Mouse (Mus musculus) midbrain, embryonic 14.5 days (tissue): Measurements from ENCODE around the gene Mcm3ap. TPM values are rescaled to one million over a fixed set of nuclear protein-coding genes. Genes with fewer than 3 reads are reported as not detected.

Experiments
- ATAC-seq: fragments of 200-750 bp; cut with Nextera tagmentation; 2 replicates; pipeline ENCODE4 v1.8.0; 2017; ENCODE audit warnings: moderate number of reproducible peaks, moderate library complexity; ENCODE audit not compliant: low FRiP score, low TSS enrichment
- DNase-seq: peaks from one replicate; pipeline ENCODE4 v3.0.0-alpha.2; 2015
- H3K27ac ChIP-seq: fragments of 300-500 bp; sonication (generic); replicated peaks from 2 replicates; pipeline ENCODE4 v1.5.1; 2014; ENCODE audit warnings: mild to moderate bottlenecking, low read depth, low read length, moderate library complexity
- H3K27me3 ChIP-seq: fragments of 300-500 bp; sonication (generic); 2 replicates; pipeline ENCODE4 v1.6.1; 2014; ENCODE audit warnings: low read length, control low read depth, mixed read lengths; ENCODE audit not compliant: control insufficient read depth, insufficient read depth
- H3K36me3 ChIP-seq: fragments of 300-500 bp; sonication (generic); 2 replicates; pipeline ENCODE4 v1.6.1; 2014; ENCODE audit warnings: low read length, control low read depth; ENCODE audit not compliant: control insufficient read depth, insufficient read depth
- H3K4me1 ChIP-seq: fragments of 300-500 bp; sonication (generic); 2 replicates; pipeline ENCODE4 v1.6.1; 2014; ENCODE audit warnings: mild to moderate bottlenecking, antibody characterized with exemption, low read length, control low read depth; ENCODE audit not compliant: control insufficient read depth, insufficient read depth
- H3K4me2 ChIP-seq: fragments of 300-500 bp; sonication (generic); 2 replicates; pipeline ENCODE4 v1.6.1; 2014; ENCODE audit warnings: mild to moderate bottlenecking, low read length, moderate library complexity
- H3K4me3 ChIP-seq: fragments of 300-500 bp; sonication (generic); replicated peaks from 2 replicates; pipeline ENCODE4 v1.5.1; 2014; ENCODE audit warnings: low read depth, low read length
- H3K9ac ChIP-seq: fragments of 300-500 bp; sonication (generic); replicated peaks from 2 replicates; pipeline ENCODE4 v1.6.1; 2014; ENCODE audit warnings: mild to moderate bottlenecking, low read length, moderate library complexity
- H3K9me3 ChIP-seq: fragments of 300-500 bp; sonication (generic); 2 replicates; pipeline ENCODE4 v1.6.1; 2016; ENCODE audit warnings: low read length, control low read depth, mixed read lengths; ENCODE audit not compliant: control insufficient read depth
- WGBS: fragments of 180-500 bp; shearing (Covaris S2); extraction: QIAGEN DNeasy Blood & Tissue Kit; methylation state at CpG from one replicate; pipeline ENCODE4 v1.1.7; 2014; 5-methylcytosine and 5-hydroxymethylcytosine counted together
- polyA plus RNA-seq: library from polyadenylated mRNA; unstranded; fragments of >200 nt; fragmentation: Nextera tagmentation; extraction: Ambion mirVana; gene quantifications from 2 replicates; pipeline ENCODE4 v1.2.1, GENCODE M21; 2014

Mcm3ap gene
- polyA plus RNA-seq, 1 experiment from 2014 or later: 78.3 TPM

DNA sequence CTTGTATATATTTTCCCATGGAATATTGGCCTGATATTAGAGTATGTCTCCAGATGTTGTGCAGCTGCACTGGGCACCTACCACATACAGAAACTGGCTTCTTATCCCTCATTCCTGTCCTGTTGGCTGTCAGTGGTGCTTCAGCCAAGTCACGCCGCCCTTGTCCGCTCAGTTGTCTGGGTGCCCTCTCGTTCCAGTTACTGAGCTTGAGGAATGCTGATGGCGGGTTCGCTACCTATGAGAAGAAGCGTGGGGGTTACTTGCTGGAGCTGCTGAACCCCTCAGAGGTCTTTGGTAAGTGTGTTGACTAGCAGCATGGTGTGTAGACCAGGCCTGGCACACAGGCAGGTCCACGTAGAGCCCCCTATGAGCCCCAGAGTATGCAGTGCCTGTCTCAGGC is 77.8 kb downstream of the Mcm3ap start:
- no peak for DNase-seq
- H3K4me3 ChIP-seq: no peak overlapping the region
- no peak overlapping the region for H3K4me2 ChIP-seq
- H3K4me1 ChIP-seq: no peaks in the 10 kb centered on the region
- ATAC-seq: no peak
- H3K36me3 ChIP-seq: peaks cover 100% of the 10 kb centered on the region
- no peak overlapping the region for H3K9ac ChIP-seq
- WGBS: 94% methylated on average over 8 of the region's 8 CpGs
- H3K27me3 ChIP-seq: no peaks in the 10 kb centered on the region
- H3K9me3 ChIP-seq: no peaks in the 10 kb centered on the region
- H3K27ac ChIP-seq: no peak overlapping the region

GRCm38 (mm10) chr10:76548218-76548617 is 79.5 kb downstream of the Mcm3ap start:
- ATAC-seq: no peak
- Histone ChIP-seq H3K4me3 (no peak overlapping the region), H3K9ac (no peak overlapping the region)

GRCm38 (mm10) chr10:76550458-76550857 is 81.7 kb downstream of the Mcm3ap start:
- WGBS: 85% methylated on average over 5 of the region's 5 CpGs
- no peaks in the 10 kb centered on the region for H3K4me1 ChIP-seq
- no peaks in the 10 kb centered on the region for H3K9me3 ChIP-seq
- H3K27ac ChIP-seq: no peak overlapping the region
- no peak overlapping the region for H3K4me2 ChIP-seq
- DNase-seq: peak; percentile 12
- H3K9ac ChIP-seq: no peak overlapping the region
- no peaks in the 10 kb centered on the region for H3K27me3 ChIP-seq
- no peak for ATAC-seq
- no peak overlapping the region for H3K4me3 ChIP-seq
- H3K36me3 ChIP-seq: peaks cover 98% of the 10 kb centered on the region

More at GRCm38 (mm10) chr10:76548218-76548617, 79.5 kb downstream of the Mcm3ap start:
- peaks cover 100% of the 10 kb centered on the region for H3K36me3 ChIP-seq
- 93% methylated on average over 8 of the region's 8 CpGs for WGBS
- H3K27me3 ChIP-seq: no peaks in the 10 kb centered on the region
- H3K9me3 ChIP-seq: no peaks in the 10 kb centered on the region
- DNase-seq: no peak
- H3K4me1 ChIP-seq: no peaks in the 10 kb centered on the region
- H3K27ac ChIP-seq: no peak overlapping the region
- no peak overlapping the region for H3K4me2 ChIP-seq

- 76% methylated on average over 3 of the region's 3 CpGs for WGBS
- no peak for DNase-seq
These were observed 82.8 kb downstream of the Mcm3ap start for GRCm38 (mm10) chr10:76551556-76551955.

GRCm38 (mm10) chr10:76554061-76554460 is 85.3 kb downstream of the Mcm3ap start:
- H3K4me2 ChIP-seq: no peak overlapping the region
- H3K4me3 ChIP-seq: no peak overlapping the region
- no peaks in the 10 kb centered on the region for H3K4me1 ChIP-seq
- H3K9ac ChIP-seq: no peak overlapping the region
- H3K9me3 ChIP-seq: no peaks in the 10 kb centered on the region
- ATAC-seq: no peak
- peaks cover 74% of the 10 kb centered on the region for H3K36me3 ChIP-seq
- no peaks in the 10 kb centered on the region for H3K27me3 ChIP-seq
- DNase-seq: no peak
- 92% methylated on average over 5 of the region's 5 CpGs for WGBS
- H3K27ac ChIP-seq: no peak overlapping the region

More at GRCm38 (mm10) chr10:76551556-76551955, 82.8 kb downstream of the Mcm3ap start:
- ATAC-seq: no peak
- no peak overlapping the region for H3K27ac ChIP-seq
- peaks cover 97% of the 10 kb centered on the region for H3K36me3 ChIP-seq
- no peaks in the 10 kb centered on the region for H3K27me3 ChIP-seq
- no peak overlapping the region for H3K4me3 ChIP-seq
- H3K9ac ChIP-seq: no peak overlapping the region
- no peaks in the 10 kb centered on the region for H3K4me1 ChIP-seq
- H3K4me2 ChIP-seq: no peak overlapping the region
- no peaks in the 10 kb centered on the region for H3K9me3 ChIP-seq

DNA sequence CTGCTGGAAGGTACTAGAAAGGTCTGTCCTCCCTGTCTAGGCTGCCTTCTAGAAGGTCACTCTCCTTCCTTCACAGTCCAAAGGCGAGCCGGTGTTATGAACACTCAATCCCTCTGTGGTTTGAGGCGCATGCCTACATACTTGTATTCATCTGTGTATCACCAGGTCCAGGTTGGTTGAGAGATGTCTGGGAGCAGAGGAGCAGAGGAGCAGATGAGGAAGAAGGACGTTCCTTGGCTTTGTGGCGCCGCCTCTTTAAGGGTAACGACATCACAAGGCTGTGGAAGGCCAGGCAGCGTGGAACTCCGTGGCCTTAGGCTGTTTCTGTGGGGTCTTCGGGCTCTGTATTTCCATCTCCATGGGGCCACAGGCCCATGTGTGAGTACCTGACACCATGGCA is 93.2 kb downstream of the Mcm3ap start, which contains the start of gene Spatc1l:
Spatc1l (plus strand) TSS at position 301 of the 400 bp plus-strand sequence.
- 92% methylated on average over 10 of the region's 10 CpGs for WGBS
- ATAC-seq: no peak
- H3K4me1 ChIP-seq: no peaks in the 10 kb centered on the region
- no peaks in the 10 kb centered on the region for H3K9me3 ChIP-seq
- H3K9ac ChIP-seq: no peak within 1 kb of the TSS
- H3K27ac ChIP-seq: no peak within 1 kb of the TSS
- H3K4me3 ChIP-seq: no peak within 1 kb of the TSS
- no peak within 1 kb of the TSS for H3K4me2 ChIP-seq
- no peaks in the 10 kb centered on the region for H3K27me3 ChIP-seq
- H3K36me3 ChIP-seq: no peaks in the 10 kb centered on the region
- DNase-seq: no peak

Other genes starting within 250 kb of the Mcm3ap start
- 357 and 385 TPM in 2 replicates for gene Prmt2, start 231.1 kb upstream of the Mcm3ap start, polyA plus RNA-seq
- 1.1 and 1.2 TPM in 2 replicates for gene S100b, start 215.1 kb upstream of the Mcm3ap start, polyA plus RNA-seq
- 9.3 and 12.9 TPM in 2 replicates for gene Dip2a, start 123.6 kb upstream of the Mcm3ap start, polyA plus RNA-seq
- gene AC141477.1, start 28.5 kb upstream of the Mcm3ap start, polyA plus RNA-seq: not detected in 2 replicates
- gene Pcnt, start 26.1 kb upstream of the Mcm3ap start, polyA plus RNA-seq: 7.0 and 11.9 TPM in 2 replicates
- not detected in 2 replicates for gene 2610028H24Rik, start 19.8 kb upstream of the Mcm3ap start, polyA plus RNA-seq
- 5.3 and 5.5 TPM in 2 replicates for gene Ybey, start 187 bp downstream of the Mcm3ap start, polyA plus RNA-seq
- gene Lss, start 62.7 kb downstream of the Mcm3ap start, polyA plus RNA-seq: 36.8 and 45.9 TPM in 2 replicates
- not detected in 2 replicates for gene Spatc1l, start 93.3 kb downstream of the Mcm3ap start, polyA plus RNA-seq
- not detected in 2 replicates for gene Ftcd, start 106.7 kb downstream of the Mcm3ap start, polyA plus RNA-seq
- gene Col6a2, start 154.7 kb downstream of the Mcm3ap start, polyA plus RNA-seq: 1.6 and 11.4 TPM in 2 replicates